In the genomic region with DNA sequence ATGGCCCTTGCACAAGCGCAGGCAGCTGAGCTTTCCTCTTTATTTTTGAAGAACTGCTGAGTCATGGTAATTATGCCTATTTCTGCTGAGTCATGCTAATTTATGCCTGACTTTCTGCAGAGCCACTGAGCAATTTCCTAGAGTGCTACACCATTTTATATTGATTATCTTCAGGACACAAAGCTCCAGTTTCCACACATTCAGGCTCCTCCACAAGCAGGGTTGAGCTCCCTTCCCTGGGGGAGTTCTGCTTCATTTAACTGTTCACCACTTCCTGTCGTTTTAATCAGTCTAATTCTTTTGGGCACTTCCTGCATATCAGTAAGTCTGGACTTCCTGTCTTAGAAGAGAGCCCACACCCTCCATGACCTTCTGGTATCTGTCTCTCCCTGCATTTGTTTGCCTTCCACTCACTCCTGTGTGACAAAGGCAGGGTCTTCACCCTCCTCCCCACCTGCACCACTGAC, we compare ENCODE assay signal across 11 mouse cellular contexts. TPM values are rescaled to one million over a fixed set of nuclear protein-coding genes. Genes with fewer than 3 reads are reported as not detected.
DNase-seq lines count a peak whose midpoint lies in the region.
"Had no signal": no experiment of that assay in that cellular context is flagged by ENCODE, and none has a peak within 500 bp of the region (broad histone marks: within the 10 kb centered on the region; RNA-seq: fewer than 3 reads in every experiment).

No protein-coding gene starts in this region.

- peaks cover 38% of the 10 kb centered on the region for H3K4me1 ChIP-seq in erythroblast, embryonic 14.5 days (ENCODE audit: control insufficient read depth)
- H3K4me1 ChIP-seq: forebrain, embryonic 12.5 days; limb, embryonic 15.5 days had no signal

- no peaks in the 10 kb centered on the region for H3K9me3 ChIP-seq in erythroblast, embryonic 14.5 days (ENCODE audit: control insufficient read depth, low read length)
- H3K9me3 ChIP-seq: forebrain, embryonic 12.5 days; limb, embryonic 15.5 days had no signal

- DNase-seq in kidney, adult 9 months = peak; percentile 4
- DNase-seq in kidney, postnatal 14 days = no peak
- peak; percentile 36 for DNase-seq in MN1 (ENCODE audit: low spot score)
- peak; percentile 9 to 26 for DNase-seq in natural killer cell, adult 2 months (ENCODE audit: low spot score in 2 of 2)
- no peak for DNase-seq in layer of hippocampus, adult 11-12 months (ENCODE audit: low spot score)
- DNase-seq in adrenal gland, postnatal 36 days = no peak
- DNase-seq in testis, postnatal 14 days (ENCODE audit: low spot score) = no peak
- DNase-seq: thymus, postnatal 4 days had no signal

- H3K36me3 ChIP-seq in erythroblast, embryonic 14.5 days (ENCODE audit: control insufficient read depth) = no peaks in the 10 kb centered on the region
- H3K36me3 ChIP-seq: forebrain, embryonic 12.5 days; limb, embryonic 15.5 days had no signal

- no peaks in the 10 kb centered on the region for H3K27me3 ChIP-seq in erythroblast, embryonic 14.5 days (ENCODE audit: control insufficient read depth)
- H3K27me3 ChIP-seq: forebrain, embryonic 12.5 days; limb, embryonic 15.5 days had no signal

- peak overlapping the region; percentile 34 for H3K4me3 ChIP-seq in erythroblast, embryonic 14.5 days (replicated peaks)
- H3K4me3 ChIP-seq: forebrain, embryonic 12.5 days; limb, embryonic 15.5 days had no signal

RNA-seq across cellular contexts. Expression of gene 4930503B20Rik, which starts 4.0 kb away (rescaled TPM):
- not detected in 2 replicates for polyA plus RNA-seq in erythroblast, embryonic 14.5 days (2012)
- total RNA-seq in adrenal gland, postnatal 36 days (2021) = not detected
- polyA plus RNA-seq: forebrain, embryonic 12.5 days; limb, embryonic 15.5 days had no signal

RNA-seq across cellular contexts. Expression of gene Samd13, which starts 30.2 kb away (rescaled TPM):
- polyA plus RNA-seq in erythroblast, embryonic 14.5 days (2012) = not detected in 2 replicates
- total RNA-seq in adrenal gland, postnatal 36 days (2021) = under 1 TPM in 1 of 2 experiments, not detected in 1; 0.26 TPM

RNA-seq across cellular contexts. Expression of gene Dnase2b, which starts 39.7 kb away (rescaled TPM):
- polyA plus RNA-seq in erythroblast, embryonic 14.5 days (2012) = not detected in 2 replicates
- not detected for total RNA-seq in adrenal gland, postnatal 36 days (2021)
- polyA plus RNA-seq: forebrain, embryonic 12.5 days had no signal

Comparison
In these comparisons a context has a peak if more than half of its experiments do, and no peak if none do; other contexts are left out.
1. DNase-seq: peak in kidney, adult 9 months (single experiment), MN1 (single experiment) and natural killer cell, adult 2 months (2 of 2); none in kidney, postnatal 14 days (single experiment), layer of hippocampus, adult 11-12 months (single experiment), adrenal gland, postnatal 36 days (0 of 2) and testis, postnatal 14 days (single experiment).